Mouse (Mus musculus) ovary, adult 2 months (tissue): ENCODE data around the gene Ank3. TPM values are rescaled to one million over a fixed set of nuclear protein-coding genes. Genes with fewer than 3 reads are reported as not detected.

Source experiments
- polyA plus RNA-seq: library from polyadenylated mRNA; depleted of rRNA; stranded (reverse); fragments of >200 nt; gene quantifications from 2 replicates; pipeline ENCODE4 v1.2.3, GENCODE M21; 2012; rRNA removed

Gene Ank3
- polyA plus RNA-seq: 8.6 and 11.7 TPM in 2 replicates

DNA sequence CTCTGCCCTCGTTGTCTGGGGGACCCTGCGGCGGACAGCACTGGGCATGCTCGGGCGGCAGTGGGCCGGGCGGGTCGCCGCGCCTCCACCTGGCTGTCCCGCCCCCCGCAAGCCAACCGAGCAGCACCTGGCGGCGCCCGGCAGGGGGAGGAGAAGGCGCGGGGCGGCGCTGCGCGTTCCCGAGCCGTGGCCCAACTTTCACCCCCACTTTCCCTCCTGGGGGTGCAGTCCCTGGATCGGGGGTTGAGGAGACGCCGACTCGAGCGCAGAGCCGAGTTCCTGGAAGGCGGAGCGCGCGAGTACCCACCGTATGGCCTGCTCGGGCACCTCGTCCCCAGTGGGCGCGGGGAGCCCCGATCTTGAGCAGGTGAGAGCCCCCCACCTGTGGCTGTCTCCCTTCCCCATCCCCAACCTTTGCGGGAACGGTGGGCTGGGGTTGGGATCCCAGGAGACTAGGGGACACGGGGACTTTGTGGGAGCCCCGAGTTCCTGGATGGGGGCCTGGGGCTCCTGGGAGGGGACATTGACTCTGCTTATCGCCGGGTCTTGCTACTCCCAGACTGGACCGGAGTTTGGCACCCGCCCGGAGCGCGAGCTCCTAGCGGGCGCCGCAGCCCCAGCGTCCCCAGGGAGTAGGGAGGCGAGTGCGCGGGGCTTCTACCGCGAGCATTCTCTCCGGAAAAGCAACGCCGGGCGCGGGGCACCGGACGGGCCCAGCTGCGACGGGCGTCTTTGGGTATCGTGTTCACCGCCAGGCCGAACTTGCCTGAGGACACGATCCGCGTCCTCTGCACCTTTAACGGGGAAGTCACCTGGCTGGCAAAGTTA is at the start of gene Ank3:
TSS of gene Ank3 (plus strand) at position 11 of the 828 bp plus-strand sequence.

DNA sequence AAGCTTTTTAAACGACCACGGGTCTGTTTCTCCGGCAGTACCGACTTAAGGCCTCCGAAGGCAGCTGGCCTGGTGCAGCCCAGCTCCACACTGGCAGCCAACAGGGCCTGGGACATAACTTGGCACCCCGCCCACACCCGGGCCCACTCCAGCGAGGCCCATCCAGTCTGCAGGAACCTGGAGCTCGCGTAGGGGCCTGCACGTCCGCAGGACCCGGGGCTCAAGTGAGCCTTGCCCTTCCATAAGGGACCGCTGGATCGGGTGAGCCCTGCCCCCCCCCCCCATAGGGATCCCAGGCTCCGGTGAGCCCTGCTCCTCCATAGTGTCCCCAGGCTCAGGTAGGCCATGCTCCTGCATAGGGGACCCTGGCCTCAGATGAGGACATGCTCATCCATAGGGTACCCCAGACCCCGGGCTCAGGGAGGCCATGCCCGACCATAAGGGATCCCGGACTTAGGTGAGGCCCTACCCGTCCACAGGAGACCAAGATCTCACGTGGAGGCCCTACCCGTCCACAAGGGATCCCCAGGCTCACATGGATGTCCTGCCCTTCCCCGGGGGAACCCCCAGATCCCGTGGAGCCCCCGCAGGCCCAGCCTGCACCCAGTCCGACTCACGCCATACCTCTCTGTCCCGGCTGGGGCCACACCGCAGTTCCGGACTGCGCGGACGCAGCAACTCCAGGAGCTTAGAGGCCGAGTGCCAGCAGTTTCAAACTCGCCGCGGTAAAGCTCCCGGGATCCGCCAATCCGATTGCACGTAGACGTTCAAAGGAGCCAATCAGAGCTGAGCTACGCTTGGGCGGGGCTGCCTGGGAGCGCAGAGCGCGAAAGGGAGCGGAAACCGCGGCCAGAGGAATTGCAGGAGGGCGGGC is 46.1 kb upstream of the Ank3 start, which contains the start of gene Cdk1:
TSS of gene Cdk1 (minus strand) at position 727 of the 874 bp plus-strand sequence.

Other genes with a start within 250 kb of the Ank3 start
- gene Rhobtb1, start 247.3 kb upstream of the Ank3 start, polyA plus RNA-seq: 41.4 and 45.1 TPM in 2 replicates
- gene A930033H14Rik, start 185.7 kb upstream of the Ank3 start, polyA plus RNA-seq: 1.6 and 2.1 TPM in 2 replicates
- 38.1 and 58.5 TPM in 2 replicates for gene Cdk1, start 45.8 kb upstream of the Ank3 start, polyA plus RNA-seq